Mouse (Mus musculus) liver, embryonic 16.5 days (tissue): ENCODE data around the gene Gabrd. TPM values are rescaled to one million over a fixed set of nuclear protein-coding genes. Genes with fewer than 3 reads are reported as not detected.

ENCODE experiments used
- ATAC-seq: fragments of 200-750 bp; cut with Nextera tagmentation; 2 replicates; pipeline ENCODE4 v1.8.0; 2017; ENCODE audit warnings: low read depth, mild to moderate bottlenecking, moderate number of reproducible peaks, moderate library complexity
- H3K27ac ChIP-seq: fragments of 300-500 bp; sonication (generic); 2 replicates; pipeline ENCODE4 v1.5.1; 2014; ENCODE audit warnings: mild to moderate bottlenecking, low read length
- H3K27me3 ChIP-seq: fragments of 300-500 bp; sonication (generic); 2 replicates; pipeline ENCODE4 v1.6.1; 2014; ENCODE audit warnings: low read depth, low read length, mixed read lengths; ENCODE audit not compliant: control insufficient read depth, insufficient read depth
- H3K36me3 ChIP-seq: fragments of 300-500 bp; sonication (generic); 2 replicates; pipeline ENCODE4 v1.6.1; 2014; ENCODE audit warnings: mild to moderate bottlenecking; ENCODE audit not compliant: control insufficient read depth, insufficient read depth
- H3K4me1 ChIP-seq: fragments of 300-500 bp; sonication (generic); 2 replicates; pipeline ENCODE4 v1.6.1; 2014; ENCODE audit warnings: low read depth, low read length, mixed read lengths; ENCODE audit not compliant: control insufficient read depth
- H3K4me2 ChIP-seq: fragments of 300-500 bp; sonication (generic); 2 replicates; pipeline ENCODE4 v1.6.1; 2014; ENCODE audit warnings: low read depth, low read length, mixed read lengths
- H3K4me3 ChIP-seq: fragments of 300-500 bp; sonication (generic); 2 replicates; pipeline ENCODE4 v1.5.1; 2014; ENCODE audit warnings: low read depth, mild to moderate bottlenecking, low read length
- H3K9ac ChIP-seq: fragments of 300-500 bp; sonication (generic); 2 replicates; pipeline ENCODE4 v1.6.1; 2014; ENCODE audit warnings: low read depth, low read length
- H3K9me3 ChIP-seq: fragments of 300-500 bp; sonication (generic); replicated peaks from 2 replicates; pipeline ENCODE4 v1.6.1; 2016; ENCODE audit warnings: low read length; ENCODE audit not compliant: control insufficient read depth
- WGBS: fragments of 180-500 bp; shearing (Covaris S2); extraction: QIAGEN DNeasy Blood & Tissue Kit; methylation state at CpG from one replicate; pipeline ENCODE4 v1.1.7; 2014; ENCODE audit not compliant: insufficient replicate concordance; 5-methylcytosine and 5-hydroxymethylcytosine counted together
- polyA plus RNA-seq: library from polyadenylated mRNA; unstranded; fragments of >200 nt; fragmentation: Nextera tagmentation; extraction: Ambion mirVana; gene quantifications from 2 replicates; pipeline ENCODE4 v1.2.1, GENCODE M21; 2015

The Gabrd gene
- polyA plus RNA-seq, 1 experiment from 2014 or later, result not detected

- no peaks in the 10 kb centered on the region for H3K4me1 ChIP-seq
These were observed 22.2 kb upstream of the Gabrd start for GRCm38 (mm10) chr4:155420137-155420536.

DNA sequence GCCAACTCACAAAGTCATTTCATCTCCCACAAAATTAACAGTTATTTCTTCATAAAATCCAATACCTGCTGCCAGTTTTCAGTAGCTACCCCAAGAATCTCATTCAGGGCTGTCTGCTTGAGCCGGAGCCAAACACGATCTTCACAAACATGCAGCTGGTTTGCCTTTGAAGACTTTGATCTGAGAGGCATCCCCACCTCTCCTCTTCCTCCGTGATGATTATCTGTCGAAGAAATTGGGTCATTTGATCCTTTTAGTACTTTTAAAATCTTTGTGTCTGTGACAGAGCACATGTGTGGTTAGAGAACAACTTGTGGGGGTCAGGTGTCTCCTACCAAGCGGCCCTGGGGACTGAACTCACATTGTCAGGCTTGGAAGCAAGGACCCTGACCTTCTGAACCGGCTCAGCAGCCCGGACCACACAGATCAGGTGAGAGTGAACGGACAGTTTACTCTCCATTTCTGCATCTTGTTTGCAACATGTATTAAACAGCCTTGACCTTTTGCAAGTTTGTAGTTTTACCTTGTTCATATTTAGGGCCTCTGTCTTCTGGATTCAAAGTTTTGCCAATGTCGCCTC lies 16.8 kb upstream of the Gabrd start:
- H3K36me3 ChIP-seq, result no peaks in the 10 kb centered on the region
- no peak overlapping the region for H3K27ac ChIP-seq
- WGBS, result 58% methylated on average over 9 of the region's 9 CpGs

More at GRCm38 (mm10) chr4:155420137-155420536, 22.2 kb upstream of the Gabrd start:
- Histone ChIP-seq H3K9ac (no peak overlapping the region), H3K36me3 (no peaks in the 10 kb centered on the region), H3K9me3 (no peaks in the 10 kb centered on the region), H3K27me3 (no peaks in the 10 kb centered on the region), H3K4me3 (no peak overlapping the region), H3K4me2 (no peak overlapping the region), H3K27ac (no peak overlapping the region)
- 66% methylated on average over 3 of the region's 3 CpGs for WGBS
- no peak for ATAC-seq

DNA sequence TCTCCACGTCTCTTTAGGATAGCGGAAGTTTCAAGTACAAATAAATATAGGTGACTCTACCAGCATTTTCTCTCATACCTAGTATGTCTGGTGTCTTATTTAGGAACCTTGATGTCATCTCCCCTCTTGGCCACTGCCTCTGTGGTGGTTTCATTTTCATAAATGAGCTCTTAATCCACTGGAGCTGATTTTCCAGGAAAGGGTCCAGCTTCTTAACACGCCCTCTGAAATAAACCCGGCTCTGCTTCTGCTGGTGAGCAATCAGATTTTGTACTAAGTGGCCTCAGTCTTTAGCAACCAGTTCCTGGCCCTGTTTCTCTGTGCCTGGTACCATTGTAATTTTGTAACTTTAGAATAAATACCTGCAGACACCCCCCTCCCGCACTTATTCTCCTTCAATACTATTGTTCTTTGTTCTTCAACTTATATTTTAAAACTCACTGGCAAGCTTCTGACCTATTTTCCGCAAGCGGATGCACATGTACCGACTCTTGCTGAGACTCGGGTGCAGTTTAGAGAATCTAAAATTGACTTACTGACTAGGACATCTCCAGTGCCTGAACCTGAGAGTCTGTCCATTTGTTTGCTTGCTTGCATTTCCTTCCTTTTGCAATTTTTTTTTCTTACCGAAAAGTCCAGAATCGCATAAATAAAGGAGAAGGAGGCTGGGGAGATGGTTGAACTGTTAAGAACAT lies 15.9 kb upstream of the Gabrd start:
- no peaks in the 10 kb centered on the region for H3K4me1 ChIP-seq
- no peak overlapping the region for H3K27ac ChIP-seq
- no peak for ATAC-seq
- no peaks in the 10 kb centered on the region; the same call in 1 of the 2 replicates for H3K27me3 ChIP-seq
- H3K9me3 ChIP-seq, result no peaks in the 10 kb centered on the region
- no peaks in the 10 kb centered on the region for H3K36me3 ChIP-seq
- WGBS, result 67% methylated on average over 11 of the region's 11 CpGs
- no peak overlapping the region for H3K4me2 ChIP-seq
- H3K9ac ChIP-seq, result no peak overlapping the region
- H3K4me3 ChIP-seq, result no peak overlapping the region

More for the DNA sequence above, 16.8 kb upstream of the Gabrd start:
- no peak overlapping the region for H3K4me3 ChIP-seq
- no peak overlapping the region for H3K4me2 ChIP-seq
- no peaks in the 10 kb centered on the region for H3K27me3 ChIP-seq
- ATAC-seq, result no peak
- H3K4me1 ChIP-seq, result no peaks in the 10 kb centered on the region
- H3K9ac ChIP-seq, result no peak overlapping the region
- H3K9me3 ChIP-seq, result no peaks in the 10 kb centered on the region

- peaks cover 3% of the 10 kb centered on the region; the same call in 1 of the 2 replicates for H3K27me3 ChIP-seq
- no peaks in the 10 kb centered on the region for H3K4me1 ChIP-seq
- H3K27ac ChIP-seq, result no peak overlapping the region
- no peak overlapping the region for H3K9ac ChIP-seq
- H3K4me3 ChIP-seq, result no peak overlapping the region
- H3K36me3 ChIP-seq, result no peaks in the 10 kb centered on the region
- no peak for ATAC-seq
- WGBS, result 68% methylated on average over 6 of the region's 6 CpGs
- H3K4me2 ChIP-seq, result no peak overlapping the region
- H3K9me3 ChIP-seq, result no peaks in the 10 kb centered on the region
These were observed 14.2 kb upstream of the Gabrd start for GRCm38 (mm10) chr4:155412124-155412523.

DNA sequence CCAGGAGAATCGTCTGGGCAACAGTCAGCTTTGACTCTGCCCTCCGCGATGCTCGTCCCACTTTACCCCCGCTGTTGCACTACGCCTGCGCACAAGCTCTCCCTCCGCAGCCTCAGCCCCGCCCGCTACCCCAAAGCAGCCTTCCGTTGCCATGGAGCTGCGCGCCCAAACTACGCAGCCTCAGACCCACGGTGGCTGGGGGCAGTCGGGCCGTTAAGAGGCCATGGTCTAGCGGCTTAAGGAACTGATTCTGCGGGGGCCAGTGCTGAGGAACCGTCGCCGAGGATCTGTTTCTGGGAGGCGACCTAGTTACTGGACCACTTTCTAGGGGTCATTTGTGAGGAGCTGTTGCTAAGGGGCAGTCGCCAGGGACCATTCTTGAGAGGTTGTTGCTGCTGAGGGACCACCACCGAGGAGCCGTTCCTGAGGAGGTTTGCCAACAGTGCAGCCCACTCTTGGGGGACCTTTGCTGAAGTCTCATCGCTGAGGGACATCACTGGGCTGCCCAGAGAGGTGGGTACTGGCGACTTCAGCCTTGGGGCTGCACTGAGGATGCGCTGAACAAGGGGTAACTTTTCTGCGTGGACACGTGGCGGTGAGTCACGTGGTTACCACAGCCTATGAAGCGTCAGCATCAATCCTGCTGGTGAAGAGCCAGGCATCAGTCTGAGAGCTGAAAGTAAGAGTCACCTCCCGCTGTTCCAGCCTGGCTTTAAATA lies 11.3 kb upstream of the Gabrd start, which contains the start of gene Cfap74:
Cfap74 (plus strand) TSS at position 133 of the 719 bp plus-strand sequence.
- no peaks in the 10 kb centered on the region for H3K9me3 ChIP-seq
- no peaks in the 10 kb centered on the region for H3K4me1 ChIP-seq
- H3K4me3 ChIP-seq, result peak within 1 kb of the TSS; percentile 19
- no peak within 1 kb of the TSS for H3K9ac ChIP-seq
- peak within 1 kb of the TSS; percentile 39 for H3K4me2 ChIP-seq
- no peaks in the 10 kb centered on the region for H3K36me3 ChIP-seq
- 2% methylated on average over 35 of the region's 35 CpGs for WGBS
- peaks cover 3% of the 10 kb centered on the region; the same call in 1 of the 2 replicates for H3K27me3 ChIP-seq
- peak; percentile 35; the same call in 1 of the 2 replicates for ATAC-seq
- H3K27ac ChIP-seq, result no peak within 1 kb of the TSS

DNA sequence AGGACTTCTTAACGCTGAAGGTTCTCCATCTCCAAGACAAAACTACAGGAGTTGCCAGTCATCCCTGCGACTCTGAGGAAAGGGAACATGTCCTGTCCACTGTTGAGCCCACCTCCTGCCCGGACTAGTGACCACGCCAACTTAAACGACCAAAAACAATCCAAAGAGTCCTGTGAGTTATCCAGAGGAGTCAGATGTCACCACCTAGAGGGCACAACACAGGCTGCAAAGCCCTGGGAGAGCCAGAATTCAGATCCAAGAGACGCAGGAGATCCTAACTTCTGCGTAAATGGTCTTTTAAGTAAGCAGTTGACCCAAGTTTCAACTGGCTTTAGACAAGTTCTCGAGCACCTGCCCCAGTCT lies 10.8 kb upstream of the Gabrd start:
- Histone ChIP-seq H3K27me3 (peaks cover 3% of the 10 kb centered on the region; the same call in 1 of the 2 replicates), H3K36me3 (no peaks in the 10 kb centered on the region), H3K27ac (no peak overlapping the region), H3K9me3 (no peaks in the 10 kb centered on the region), H3K4me3 (peak overlapping the region; percentile 19; the same call in 1 of the 2 replicates), H3K4me2 (peak overlapping the region; percentile 39), H3K9ac (no peak overlapping the region), H3K4me1 (no peaks in the 10 kb centered on the region)
- ATAC-seq, result no peak
- 3% methylated on average over 8 of the region's 8 CpGs for WGBS

GRCm38 (mm10) chr4:155402489-155402888 lies 4.6 kb upstream of the Gabrd start:
- Histone ChIP-seq H3K4me2 (no peak overlapping the region), H3K27me3 (peaks cover 12% of the 10 kb centered on the region), H3K9ac (no peak overlapping the region), H3K4me3 (no peak overlapping the region), H3K36me3 (no peaks in the 10 kb centered on the region), H3K9me3 (no peaks in the 10 kb centered on the region), H3K27ac (no peak overlapping the region), H3K4me1 (no peaks in the 10 kb centered on the region)
- no peak for ATAC-seq
- WGBS, result 68% methylated on average over 1 of the region's 1 CpGs

- Histone ChIP-seq H3K4me1 (no peaks in the 10 kb centered on the region), H3K27me3 (peaks cover 19% of the 10 kb centered on the region), H3K9me3 (no peaks in the 10 kb centered on the region), H3K36me3 (no peaks in the 10 kb centered on the region), H3K4me2 (no peak overlapping the region), H3K9ac (no peak overlapping the region), H3K27ac (no peak overlapping the region), H3K4me3 (no peak overlapping the region)
- no peak for ATAC-seq
- 50% methylated on average over 7 of the region's 7 CpGs for WGBS
These were observed 3.2 kb upstream of the Gabrd start for GRCm38 (mm10) chr4:155401121-155401520.

GRCm38 (mm10) chr4:155398222-155398540 lies 269 bp upstream of the Gabrd start:
- Histone ChIP-seq H3K4me3 (no peak overlapping the region), H3K4me1 (no peaks in the 10 kb centered on the region), H3K36me3 (no peaks in the 10 kb centered on the region), H3K27ac (no peak overlapping the region), H3K9me3 (no peaks in the 10 kb centered on the region), H3K4me2 (peak overlapping the region; percentile 63), H3K9ac (no peak overlapping the region), H3K27me3 (peaks cover 22% of the 10 kb centered on the region)
- ATAC-seq, result no peak
- WGBS, result 3% methylated on average over 9 of the region's 9 CpGs
